Mouse (Mus musculus) cortical plate, adult 2 months (tissue): ENCODE results near the gene Aak1.

Experiments used
- CTCF ChIP-seq: fragments of 200-500 bp; IDR thresholded peaks from 2 replicates; pipeline ENCODE4 v1.5.1; 2011; ENCODE audit warnings: mild to moderate bottlenecking, control low read depth, low read length; ENCODE audit not compliant: insufficient read depth; ENCODE audit errors: extremely low read depth
- POLR2A ChIP-seq: fragments of 200-500 bp; IDR thresholded peaks from 2 replicates; pipeline ENCODE4 v1.6.1; 2011; ENCODE audit warnings: mild to moderate bottlenecking, low read length, control low read depth; ENCODE audit not compliant: insufficient read depth; ENCODE audit errors: extremely low read depth

DNA sequence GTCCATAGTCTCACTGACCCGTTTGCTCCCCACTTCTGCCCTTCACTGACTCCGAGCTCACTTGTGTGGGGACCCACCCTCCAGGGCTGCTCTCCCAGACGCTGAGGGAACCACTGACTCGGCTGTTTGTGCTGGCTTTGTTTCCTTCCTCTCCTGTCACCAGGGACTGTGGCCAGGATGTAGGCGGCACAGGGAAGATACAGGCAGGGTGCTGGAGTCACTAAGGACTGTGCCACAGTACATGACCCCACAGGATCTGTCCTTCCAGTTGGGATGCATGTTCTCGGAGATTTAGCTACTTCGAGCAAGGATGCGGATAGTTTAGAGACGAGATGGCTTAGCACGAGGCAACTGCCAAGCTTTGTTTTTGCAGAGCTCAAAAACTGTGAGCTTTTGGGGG is 25.5 kb upstream of the Aak1 start:
- no peak for TF ChIP-seq POLR2A
- no peak for TF ChIP-seq CTCF
